Mouse (Mus musculus) neural tube, postnatal 0 days (tissue): ENCODE data around the gene Tsga10ip. TPM values are rescaled to one million over a fixed set of nuclear protein-coding genes. Genes with fewer than 3 reads are reported as not detected.

Experiments used
- polyA plus RNA-seq: library from polyadenylated mRNA; unstranded; fragments of >200 nt; fragmentation: Nextera tagmentation; extraction: Ambion mirVana; gene quantifications from 2 replicates; pipeline ENCODE4 v1.2.1, GENCODE M21; 2015

Gene Tsga10ip
- polyA plus RNA-seq, result not detected in 2 replicates

GRCm38 (mm10) chr19:5402293-5402692 is at the start of gene Tsga10ip:
Gene Tsga10ip (minus strand): TSS chr19:5402526.

DNA sequence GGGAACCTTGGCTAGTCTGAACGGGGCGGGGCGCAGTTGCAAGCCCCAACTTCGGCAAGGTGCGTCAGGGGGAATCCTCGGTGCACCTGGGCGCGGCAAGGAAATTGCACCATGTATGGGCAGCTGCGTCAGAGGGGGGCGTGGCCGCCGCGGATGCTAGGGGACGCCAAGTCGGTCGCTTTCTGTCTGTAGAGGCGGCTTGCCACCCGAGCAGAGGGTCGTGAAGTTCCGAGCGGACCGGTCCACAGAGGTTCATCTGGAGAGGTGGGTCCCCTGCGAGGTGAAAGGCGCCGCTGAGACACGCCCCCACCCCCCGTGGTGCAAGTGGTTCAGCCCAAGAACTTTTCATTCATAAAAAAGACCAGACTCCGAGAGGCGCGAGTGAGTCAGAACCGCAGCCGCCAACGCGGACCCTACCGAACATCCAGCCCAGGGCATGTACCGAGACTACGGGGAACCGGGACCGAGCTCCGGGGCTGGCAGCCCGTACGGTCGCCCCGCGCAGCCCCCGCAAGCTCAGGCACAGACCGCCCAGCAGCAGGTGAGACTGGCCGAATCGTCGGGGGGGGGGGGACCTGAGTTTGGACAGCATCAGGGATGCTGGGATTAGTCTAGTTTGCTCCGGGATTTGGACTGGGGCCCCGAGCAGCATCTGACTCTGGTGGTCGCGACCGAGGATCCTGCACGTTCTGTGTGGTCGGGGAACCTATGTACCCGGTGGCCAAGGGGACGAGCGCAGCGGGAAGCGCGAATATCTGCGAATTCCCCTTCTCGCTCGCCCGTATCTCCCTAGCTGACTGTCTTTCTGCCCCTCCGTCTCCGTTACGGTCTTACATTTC is 45.4 kb upstream of the Tsga10ip start, which contains the start of gene Fosl1:
TSS of gene Fosl1 (plus strand) at position 33 of the 839 bp plus-strand sequence.

DNA sequence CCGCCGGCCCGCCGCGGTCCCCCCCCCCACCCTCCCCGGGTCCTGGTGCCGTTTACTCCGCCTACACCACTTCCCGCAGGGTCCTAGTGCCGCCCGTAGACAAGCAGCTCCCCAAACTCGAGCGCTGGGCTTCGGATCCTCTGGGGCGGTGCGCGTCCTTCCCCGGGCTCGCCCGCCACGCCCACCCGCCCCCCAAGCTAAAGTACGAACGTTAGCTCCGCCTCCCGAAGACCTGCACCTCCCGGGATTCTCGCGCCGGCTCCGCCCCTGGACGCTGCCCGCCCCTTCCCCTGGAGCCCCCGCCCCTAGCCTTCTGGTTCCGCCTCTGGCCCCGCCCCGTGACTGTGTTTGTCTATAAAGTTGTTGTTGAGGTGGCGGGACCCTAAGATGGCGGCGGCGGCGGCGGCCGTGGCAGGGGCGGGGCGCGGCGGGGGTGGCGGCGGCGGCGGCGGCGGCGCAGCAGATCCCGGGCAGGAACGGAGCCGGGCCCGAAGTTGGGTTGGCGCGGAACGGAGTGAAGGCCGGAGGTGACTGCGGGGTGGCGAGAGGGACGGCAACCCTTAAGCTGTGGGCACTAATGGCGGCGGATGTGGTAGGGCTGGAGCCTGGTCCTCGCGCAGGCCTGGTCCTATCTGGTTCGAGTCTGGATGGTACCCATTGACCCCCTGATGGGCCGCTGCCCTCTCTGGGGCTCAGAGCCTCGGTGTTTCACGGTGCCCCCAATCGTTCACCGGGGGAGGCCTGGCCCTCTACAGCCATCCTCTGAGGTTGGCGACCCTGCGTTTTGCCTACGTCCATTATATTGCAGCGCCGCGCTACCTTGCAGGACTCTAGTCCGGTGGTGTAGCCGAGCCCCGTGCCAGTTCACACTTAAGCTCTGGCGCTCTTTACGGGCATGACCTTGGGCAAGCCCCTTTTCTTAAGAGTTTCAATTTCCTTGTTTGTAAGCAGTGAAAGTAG is 22.7 kb upstream of the Tsga10ip start, which contains the start of the genes Drap1 and AI837181:
TSS of gene Drap1 (minus strand) at position 198 of the 960 bp plus-strand sequence.
TSS of gene AI837181 (plus strand) at position 363 of the 960 bp plus-strand sequence.

DNA sequence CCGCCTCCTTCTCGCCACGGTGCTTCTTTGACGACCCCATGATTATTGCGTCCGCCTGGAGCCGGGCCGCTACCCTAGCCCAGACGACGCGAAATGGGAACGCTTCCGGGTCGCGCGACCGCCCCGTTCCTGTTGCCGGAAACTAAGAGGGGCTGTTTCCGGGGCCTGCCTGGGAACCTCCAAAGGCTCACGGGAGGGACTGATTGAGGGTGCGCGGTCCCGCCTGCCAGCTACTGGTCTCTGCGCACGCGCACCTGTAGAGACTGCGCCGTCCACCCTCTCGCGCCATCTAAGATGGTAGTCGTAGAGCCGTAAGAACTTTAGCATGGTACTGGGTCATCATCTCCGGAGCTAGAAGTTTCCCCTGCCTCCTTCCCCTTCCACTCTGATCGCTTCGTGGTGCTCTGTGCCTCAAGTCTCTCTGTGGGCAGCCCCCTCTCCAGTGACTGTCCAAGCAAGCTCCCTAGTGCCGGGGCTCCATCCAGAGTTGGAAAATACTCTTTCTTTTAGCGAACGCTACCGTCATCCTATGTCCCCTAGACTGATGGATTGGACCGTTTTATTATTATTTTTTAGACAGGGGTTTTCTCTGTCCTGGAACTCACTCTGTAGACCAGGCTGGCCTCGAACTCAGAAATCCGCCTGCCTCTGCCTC is 13.6 kb downstream of the Tsga10ip start, which contains the start of gene Sart1:
TSS of gene Sart1 (minus strand) at position 116 of the 655 bp plus-strand sequence.

DNA sequence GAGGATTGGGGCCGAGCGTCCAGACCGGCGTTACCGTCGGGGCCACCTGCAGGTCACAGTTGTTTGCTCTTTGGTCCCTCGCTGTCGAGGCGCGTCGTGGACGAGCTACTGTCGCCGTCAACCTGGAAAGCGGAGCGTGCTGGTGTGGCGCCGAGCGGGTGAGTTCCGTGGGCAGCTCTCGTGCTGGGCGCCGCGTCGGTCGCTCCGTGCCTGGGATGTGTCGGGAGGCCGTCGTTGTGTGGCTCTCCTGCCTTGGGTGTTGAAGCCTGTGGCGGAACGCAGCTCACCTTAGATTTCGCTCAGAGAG is 35.3 kb downstream of the Tsga10ip start, which contains the start of gene Banf1:
TSS of gene Banf1 (minus strand) at position 116 of the 307 bp plus-strand sequence.

GRCm38 (mm10) chr19:5366175-5367052 is 35.9 kb downstream of the Tsga10ip start, which contains the start of gene Eif1ad:
Gene Eif1ad (plus strand): TSS chr19:5366741.

DNA sequence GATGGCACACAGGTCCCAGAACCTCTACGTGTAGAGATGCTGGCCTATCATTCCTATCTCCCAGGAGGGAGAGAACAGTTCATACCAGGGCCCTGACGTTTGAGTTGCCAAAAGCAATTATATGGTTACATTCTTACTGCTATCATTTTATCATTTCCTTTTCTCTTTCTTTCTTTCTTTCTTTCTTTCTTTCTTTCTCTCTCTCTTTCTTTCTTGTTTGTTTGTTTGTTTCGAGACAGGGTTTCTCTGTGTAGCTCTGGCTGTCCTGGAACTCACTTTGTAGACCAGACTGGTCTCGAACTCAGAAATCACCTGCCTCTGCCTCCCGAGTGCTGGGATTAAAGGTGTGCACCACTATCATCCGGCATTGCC is 52.8 kb downstream of the Tsga10ip start, which contains the start of gene Cst6:
TSS of gene Cst6 (minus strand) at position 73 of the 372 bp plus-strand sequence.

Other genes with a start within 250 kb of the Tsga10ip start
- gene Pacs1, start 129.4 kb downstream of the Tsga10ip start, polyA plus RNA-seq, result 39.0 and 46.4 TPM in 2 replicates
- 285 and 310 TPM in 2 replicates for gene Sf3b2, start 107.1 kb downstream of the Tsga10ip start, polyA plus RNA-seq
- gene Gal3st3, start 104.2 kb downstream of the Tsga10ip start, polyA plus RNA-seq, result 27.2 and 33.5 TPM in 2 replicates
- gene Catsper1, start 66.8 kb downstream of the Tsga10ip start, polyA plus RNA-seq, result not detected in 2 replicates
- 13.4 and 14.4 TPM in 2 replicates for gene Cst6, start 53.0 kb downstream of the Tsga10ip start, polyA plus RNA-seq
- gene Eif1ad, start 35.8 kb downstream of the Tsga10ip start, polyA plus RNA-seq, result 38.0 and 39.8 TPM in 2 replicates
- 289 and 303 TPM in 2 replicates for gene Banf1, start 35.4 kb downstream of the Tsga10ip start, polyA plus RNA-seq
- gene Sart1, start 13.8 kb downstream of the Tsga10ip start, polyA plus RNA-seq, result 51.9 and 57.3 TPM in 2 replicates
- 343 and 347 TPM in 2 replicates for gene Drap1, start 22.5 kb upstream of the Tsga10ip start, polyA plus RNA-seq
- 89.6 and 104 TPM in 2 replicates for gene AI837181, start 22.6 kb upstream of the Tsga10ip start, polyA plus RNA-seq
- gene Fosl1, start 45.0 kb upstream of the Tsga10ip start, polyA plus RNA-seq, result not detected in 2 replicates
- gene Ccdc85b, start 55.4 kb upstream of the Tsga10ip start, polyA plus RNA-seq, result 21.3 and 22.9 TPM in 2 replicates
- gene Fibp, start 58.1 kb upstream of the Tsga10ip start, polyA plus RNA-seq, result 161 and 163 TPM in 2 replicates
- gene Ctsw, start 66.0 kb upstream of the Tsga10ip start, polyA plus RNA-seq, result 1.4 and 2.2 TPM in 2 replicates
- 44.4 and 50.1 TPM in 2 replicates for gene Efemp2, start 71.4 kb upstream of the Tsga10ip start, polyA plus RNA-seq
- gene Mus81, start 85.9 kb upstream of the Tsga10ip start, polyA plus RNA-seq, result 33.8 and 43.8 TPM in 2 replicates
- gene Cfl1, start 87.9 kb upstream of the Tsga10ip start, polyA plus RNA-seq, result 2,893 and 3,202 TPM in 2 replicates
- not detected in 2 replicates for gene 1700020D05Rik, start 101.3 kb upstream of the Tsga10ip start, polyA plus RNA-seq
- gene Snx32, start 108.0 kb upstream of the Tsga10ip start, polyA plus RNA-seq, result 74.9 and 90.0 TPM in 2 replicates
- gene Ovol1, start 158.1 kb upstream of the Tsga10ip start, polyA plus RNA-seq, result 0.25 TPM in 1 of 2 replicates, not detected in the other
- gene Ap5b1, start 165.5 kb upstream of the Tsga10ip start, polyA plus RNA-seq, result 3.7 and 3.8 TPM in 2 replicates
- 67.3 and 75.0 TPM in 2 replicates for gene Rnaseh2c, start 199.3 kb upstream of the Tsga10ip start, polyA plus RNA-seq
- gene Kat5, start 207.7 kb upstream of the Tsga10ip start, polyA plus RNA-seq, result 61.9 and 70.5 TPM in 2 replicates
- 27.0 and 30.9 TPM in 2 replicates for gene Rela, start 235.0 kb upstream of the Tsga10ip start, polyA plus RNA-seq